Mouse (Mus musculus) G1E (cell line): ENCODE measurements around the gene 4930467E23Rik. TPM values are rescaled to one million over a fixed set of nuclear protein-coding genes. Genes with fewer than 3 reads are reported as not detected.
"Not testable (repeated sequence)": the region's sequence is repeated elsewhere in the genome, so short reads cannot be mapped to it uniquely, and the experiment has no call there.

Source experiments
- ATAC-seq: 2 replicates; pipeline ENCODE4 v1.8.0; 2016; ENCODE audit warnings: mild to moderate bottlenecking; ENCODE audit not compliant: insufficient number of reproducible peaks, poor library complexity, low FRiP score, severe bottlenecking; ENCODE audit errors: extremely low read depth
- DNase-seq: peaks from one replicate; pipeline ENCODE4 v3.0.0; 2012; ENCODE audit warnings: low spot score
- H3K27me3 ChIP-seq: 2 replicates; pipeline ENCODE4 v1.6.1; 2012; ENCODE audit warnings: mild to moderate bottlenecking, low read length, inconsistent platforms; ENCODE audit not compliant: insufficient read depth
- H3K36me3 ChIP-seq: replicated peaks from 2 replicates; pipeline ENCODE3; 2012; ENCODE audit warnings: mild to moderate bottlenecking, inconsistent platforms
- H3K4me1 ChIP-seq: 2 replicates; pipeline ENCODE4 v1.6.1; 2012; ENCODE audit warnings: low read depth, low read length, inconsistent platforms, mixed read lengths; ENCODE audit not compliant: insufficient read depth
- H3K4me3 ChIP-seq: 2 replicates; pipeline ENCODE4 v1.5.1; 2012; ENCODE audit warnings: low read depth, mild to moderate bottlenecking, inconsistent platforms, low read length, moderate library complexity, mixed read lengths
- H3K9me3 ChIP-seq: replicated peaks from 2 replicates; pipeline ENCODE4 v1.6.1; 2012; ENCODE audit warnings: inconsistent platforms
- polyA plus RNA-seq: library from polyadenylated mRNA; stranded (reverse); fragments of >175 nt; gene quantifications from 2 replicates; pipeline ENCODE4 v1.2.3, GENCODE M21; 2012
- total RNA-seq, 2 experiments: library from RNA; stranded (forward) in 1 of 2; stranded (reverse) in 1 of 2; fragments of 200-1000 nt in 1 of 2; fragments of >200 nt in 1 of 2; fragmentation: Nextera tagmentation in 1 of 2; gene quantifications; 2 replicates each; pipeline ENCODE4 v1.2.3; 2014 to 2017

4930467E23Rik gene
- total and polyA plus RNA-seq, 3 experiments: 0.44 TPM; not detected in 2

- DNase-seq, H3K36me3 ChIP-seq, H3K4me1 ChIP-seq, H3K9me3 ChIP-seq, ATAC-seq, H3K4me3 ChIP-seq, H3K27me3 ChIP-seq: not testable (repeated sequence)
These were observed 17.1 kb upstream of the 4930467E23Rik start for GRCm38 (mm10) chr8:19712227-19712750.

GRCm38 (mm10) chr8:19712816-19713215 is 16.6 kb upstream of the 4930467E23Rik start:
- not testable (repeated sequence) for H3K9me3 ChIP-seq, H3K4me1 ChIP-seq, H3K36me3 ChIP-seq, H3K27me3 ChIP-seq, DNase-seq, H3K4me3 ChIP-seq, ATAC-seq

GRCm38 (mm10) chr8:19713232-19713834 is 16.0 kb upstream of the 4930467E23Rik start:
- not testable (repeated sequence) for H3K9me3 ChIP-seq, H3K27me3 ChIP-seq, H3K4me3 ChIP-seq, H3K4me1 ChIP-seq, H3K36me3 ChIP-seq, DNase-seq
- peak; percentile 45 for ATAC-seq

GRCm38 (mm10) chr8:19714426-19714825 is 14.9 kb upstream of the 4930467E23Rik start:
- H3K9me3 ChIP-seq, H3K36me3 ChIP-seq, H3K4me3 ChIP-seq, ATAC-seq, H3K4me1 ChIP-seq, DNase-seq, H3K27me3 ChIP-seq: not testable (repeated sequence)

DNA sequence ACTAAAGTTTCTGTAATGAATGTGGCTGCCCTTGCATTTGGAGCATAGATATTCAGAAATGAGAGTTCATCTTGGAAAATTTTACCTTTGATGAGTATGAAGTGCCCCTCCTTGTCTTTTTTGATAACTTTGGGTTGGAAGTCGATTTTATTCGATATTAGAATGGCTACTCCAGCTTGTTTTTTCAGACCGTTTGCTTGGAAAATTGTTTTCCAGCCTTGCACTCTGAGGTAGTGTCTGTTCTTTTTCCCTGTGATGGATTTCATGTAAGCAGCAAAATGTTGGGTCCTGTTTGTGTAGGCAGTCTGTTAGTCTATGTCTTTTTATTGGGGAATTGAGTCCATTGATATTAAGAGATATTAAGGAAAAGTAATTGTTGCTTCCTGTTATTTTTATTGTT is 14.1 kb upstream of the 4930467E23Rik start:
- not testable (repeated sequence) for H3K36me3 ChIP-seq, H3K4me1 ChIP-seq, H3K27me3 ChIP-seq, DNase-seq, H3K4me3 ChIP-seq, H3K9me3 ChIP-seq, ATAC-seq

- DNase-seq, ATAC-seq: not testable (repeated sequence)
These were observed 11.5 kb upstream of the 4930467E23Rik start for GRCm38 (mm10) chr8:19717851-19718250.

DNA sequence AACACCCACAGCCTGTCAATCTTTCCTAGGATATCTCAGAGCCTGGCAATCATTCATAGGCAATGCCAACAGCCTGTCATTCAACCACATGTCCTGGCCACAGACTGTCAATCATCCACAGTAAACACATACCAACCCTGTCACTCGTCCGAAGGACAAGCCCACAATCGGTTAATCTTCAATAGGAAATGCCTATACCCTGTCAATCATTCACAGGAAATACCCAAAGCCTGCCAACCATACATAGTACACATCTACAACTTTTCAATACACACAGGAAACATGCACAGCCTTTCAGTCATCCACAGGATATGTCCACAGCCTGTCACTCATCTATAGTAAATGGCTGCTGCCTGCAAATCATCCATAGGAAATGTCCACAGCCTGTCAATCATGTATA is 9.9 kb upstream of the 4930467E23Rik start:
- H3K9me3 ChIP-seq, H3K36me3 ChIP-seq, H3K4me1 ChIP-seq, H3K4me3 ChIP-seq, H3K27me3 ChIP-seq, DNase-seq, ATAC-seq: not testable (repeated sequence)

More at GRCm38 (mm10) chr8:19717851-19718250, 11.5 kb upstream of the 4930467E23Rik start:
- not testable (repeated sequence) for H3K9me3 ChIP-seq, H3K27me3 ChIP-seq, H3K4me1 ChIP-seq, H3K36me3 ChIP-seq, H3K4me3 ChIP-seq

DNA sequence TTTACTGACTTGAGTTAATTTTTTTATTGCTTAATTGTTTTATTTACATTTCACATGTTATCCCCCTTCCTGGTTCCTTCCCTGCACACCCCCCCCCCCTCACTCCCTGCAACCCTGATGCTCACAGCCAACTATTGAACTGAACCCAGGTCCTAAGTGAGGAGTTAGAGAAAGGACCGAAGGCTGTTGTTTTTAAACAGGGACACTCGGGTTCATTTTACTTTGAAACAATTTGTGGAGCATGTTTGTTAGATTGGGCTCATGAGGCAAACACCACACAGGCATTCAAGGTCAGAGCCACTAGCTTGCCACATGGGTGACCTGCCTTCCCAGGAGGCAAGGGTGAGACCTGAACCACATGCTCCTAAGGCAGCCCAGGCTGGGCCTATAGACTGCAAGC is 4.5 kb upstream of the 4930467E23Rik start:
- H3K36me3 ChIP-seq, H3K27me3 ChIP-seq, DNase-seq, ATAC-seq, H3K4me3 ChIP-seq, H3K4me1 ChIP-seq, H3K9me3 ChIP-seq: not testable (repeated sequence)

DNA sequence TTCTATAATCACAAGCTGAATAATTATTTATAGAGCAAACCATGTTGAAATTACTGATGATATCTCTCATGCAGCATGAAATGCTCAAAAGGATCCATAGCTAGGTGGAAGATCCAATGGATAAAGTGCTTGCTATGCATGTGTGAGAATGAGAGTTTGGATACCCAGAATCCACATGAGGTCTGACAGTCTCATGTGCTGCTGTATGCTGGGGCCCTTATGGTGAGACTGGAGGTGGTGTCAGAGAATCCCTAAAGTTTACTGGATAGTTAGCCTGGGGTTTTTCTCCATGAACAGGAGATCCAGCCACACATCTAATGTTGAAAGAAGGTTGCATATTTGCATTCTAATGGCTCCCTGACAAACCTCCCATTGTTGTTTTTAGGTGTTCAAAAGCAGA is 22.4 kb downstream of the 4930467E23Rik start:
- not testable (repeated sequence) for H3K4me3 ChIP-seq, H3K4me1 ChIP-seq, H3K9me3 ChIP-seq, DNase-seq, ATAC-seq, H3K27me3 ChIP-seq, H3K36me3 ChIP-seq

DNA sequence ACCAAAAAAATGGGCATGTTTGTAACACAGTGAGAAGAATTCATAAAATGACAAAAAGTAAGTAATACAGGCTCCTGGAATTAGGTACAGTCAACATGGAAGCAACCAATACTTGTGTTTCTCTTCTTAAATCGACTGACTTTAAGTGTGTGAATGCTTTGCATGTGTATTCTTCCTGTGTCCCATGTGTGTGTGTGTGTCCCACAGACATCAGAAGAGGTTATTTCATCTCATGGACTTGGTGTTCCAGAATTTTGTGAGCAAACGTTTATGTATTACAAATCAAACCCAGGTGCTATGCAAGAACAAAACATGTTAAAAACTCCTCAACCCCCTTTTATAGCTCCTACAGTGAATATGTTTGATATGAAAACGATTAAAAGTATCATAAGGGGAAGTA is 24.8 kb downstream of the 4930467E23Rik start:
- not testable (repeated sequence) for ATAC-seq, H3K4me1 ChIP-seq, H3K27me3 ChIP-seq, H3K36me3 ChIP-seq, H3K4me3 ChIP-seq, DNase-seq, H3K9me3 ChIP-seq

DNA sequence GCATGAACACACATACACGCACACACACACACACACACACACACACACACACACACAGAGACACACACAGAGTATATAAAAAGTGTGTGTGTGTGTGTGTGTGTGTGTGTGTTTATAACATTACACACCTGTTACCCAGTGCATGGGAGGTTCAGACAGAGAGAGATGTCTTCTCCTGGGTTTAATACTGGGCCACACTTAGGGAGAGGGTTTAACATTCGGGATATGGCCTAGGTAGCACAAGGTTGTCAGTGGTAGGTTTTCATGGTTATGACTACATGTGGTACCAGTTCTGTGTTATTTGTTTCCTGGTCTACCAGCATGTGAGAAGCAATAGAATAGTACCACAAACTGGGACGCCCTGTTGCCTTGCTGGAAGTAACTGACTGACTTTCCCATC is 25.6 kb downstream of the 4930467E23Rik start:
- H3K4me1 ChIP-seq, H3K9me3 ChIP-seq, H3K27me3 ChIP-seq, H3K4me3 ChIP-seq, DNase-seq, ATAC-seq, H3K36me3 ChIP-seq: not testable (repeated sequence)

- not testable (repeated sequence) for H3K27me3 ChIP-seq, H3K4me3 ChIP-seq, H3K36me3 ChIP-seq, ATAC-seq, DNase-seq, H3K9me3 ChIP-seq, H3K4me1 ChIP-seq
These were observed 32.3 kb downstream of the 4930467E23Rik start for GRCm38 (mm10) chr8:19761660-19762059.
